Mouse (Mus musculus) gastrocnemius, postnatal 25 days (tissue): Measurements from ENCODE around the gene Olfr48. TPM values are rescaled to one million over a fixed set of nuclear protein-coding genes. Genes with fewer than 3 reads are reported as not detected.

Experiments
- DNase-seq: peaks from one replicate; pipeline ENCODE4 v3.0.0; 2022
- long read RNA-seq, 2 experiments: library from polyadenylated mRNA; stranded (forward); transcript quantifications; one replicate each; pipeline ENCODE4 v2.0.0; 2021
- total RNA-seq, 2 experiments: library from RNA; stranded (reverse); gene quantifications; 1 replicate in 1 of 2; 2 replicates in 1 of 2; pipeline ENCODE4 v1.2.3; 2021

Gene Olfr48
- not detected for total RNA-seq
- long read RNA-seq, experiment 1 = 0 reads
- long read RNA-seq, experiment 2 = 0 reads

GRCm38 (mm10) chr2:89848105-89848504 lies at the start of gene Olfr48:
Olfr48 (minus strand) TSS chr2:89848205.
- no peak for DNase-seq

- no peak for DNase-seq
Measured at GRCm38 (mm10) chr2:89878137-89878536, 30.1 kb upstream of the Olfr48 start, which contains the start of gene Olfr1257. Olfr1257 (plus strand) TSS chr2:89878437.

DNA sequence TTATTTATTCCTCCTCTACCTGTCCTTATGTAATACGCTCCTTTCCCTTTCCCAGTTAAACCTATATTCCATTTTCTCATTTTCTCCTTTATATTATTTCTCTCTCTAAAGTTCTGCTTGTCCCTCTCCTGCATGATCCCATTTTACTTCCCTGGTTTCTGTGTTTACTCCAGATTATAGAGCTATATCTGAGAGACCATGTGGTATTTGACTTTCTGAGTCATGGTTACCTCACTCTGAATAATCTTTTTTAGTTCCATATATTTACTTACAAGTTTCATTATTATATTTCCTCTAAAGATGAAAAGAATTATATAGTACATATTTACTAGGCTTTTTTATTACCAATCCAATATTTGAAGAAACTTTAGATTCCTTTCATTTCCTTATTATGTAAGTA lies 1.2 kb upstream of the Olfr48 start:
- DNase-seq = no peak

GRCm38 (mm10) chr2:89841455-89841854 lies 6.5 kb downstream of the Olfr48 start, which contains the start of gene Olfr1256:
Olfr1256 (minus strand) TSS chr2:89841555.
- no peak for DNase-seq

- no peak for DNase-seq
Measured at GRCm38 (mm10) chr2:89820216-89820615, 27.8 kb downstream of the Olfr48 start.

- no peak for DNase-seq
Measured at GRCm38 (mm10) chr2:89811751-89812150, 36.3 kb downstream of the Olfr48 start, which contains the start of gene Olfr1255. Olfr1255 (plus strand) TSS chr2:89812051.

DNA sequence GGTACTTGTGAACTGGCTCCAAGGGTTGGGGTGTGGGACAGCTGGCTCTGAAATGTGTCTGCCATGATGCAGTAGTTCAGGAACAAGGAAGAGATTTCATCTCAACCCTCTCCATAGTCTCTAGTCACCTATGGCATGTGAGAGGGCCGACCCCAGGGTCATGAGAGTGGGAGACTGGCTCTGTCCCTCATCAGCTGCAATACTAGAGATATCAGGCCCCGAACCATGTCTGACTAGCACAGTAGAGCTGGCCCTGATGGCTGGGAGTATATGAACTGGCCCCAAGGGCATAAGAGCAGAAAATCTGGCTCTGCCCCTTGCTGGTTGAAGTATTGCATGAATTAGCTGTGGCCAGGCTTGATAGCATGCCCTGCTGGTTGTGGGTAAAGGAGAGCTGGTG lies 37.3 kb downstream of the Olfr48 start:
- DNase-seq = no peak

GRCm38 (mm10) chr2:89799583-89799982 lies 48.4 kb downstream of the Olfr48 start:
- DNase-seq = no peak

- DNase-seq = no peak
Measured at GRCm38 (mm10) chr2:89793519-89793918, 54.5 kb downstream of the Olfr48 start, which contains the start of gene Olfr1254. Olfr1254 (minus strand) TSS chr2:89793619.

Other genes with a start within 250 kb of the Olfr48 start
- under 1 TPM; 0.05 TPM for gene Olfr1247, start 234.1 kb downstream of the Olfr48 start, total RNA-seq
- not detected for gene Olfr1248, start 230.0 kb downstream of the Olfr48 start, total RNA-seq
- not detected for gene Olfr1249, start 213.2 kb downstream of the Olfr48 start, total RNA-seq
- not detected for gene Olfr1250, start 186.7 kb downstream of the Olfr48 start, total RNA-seq
- not detected for gene Olfr1251, start 176.3 kb downstream of the Olfr48 start, total RNA-seq
- not detected for gene Olfr1252, start 123.2 kb downstream of the Olfr48 start, total RNA-seq
- gene Olfr1253, start 91.1 kb downstream of the Olfr48 start, total RNA-seq = not detected
- gene Olfr1254, start 54.6 kb downstream of the Olfr48 start, total RNA-seq = not detected
- gene Olfr1255, start 36.2 kb downstream of the Olfr48 start, total RNA-seq = not detected
- not detected for gene Olfr1256, start 6.7 kb downstream of the Olfr48 start, total RNA-seq
- gene Olfr1257, start 30.2 kb upstream of the Olfr48 start, total RNA-seq = not detected
- not detected for gene Olfr1258, start 79.1 kb upstream of the Olfr48 start, total RNA-seq
- not detected for gene Olfr1259, start 100.5 kb upstream of the Olfr48 start, total RNA-seq
- not detected for gene Olfr1260, start 126.1 kb upstream of the Olfr48 start, total RNA-seq
- gene Olfr1261, start 143.0 kb upstream of the Olfr48 start, total RNA-seq = not detected
- not detected for gene Olfr1262, start 151.9 kb upstream of the Olfr48 start, total RNA-seq
- gene Olfr1263, start 163.9 kb upstream of the Olfr48 start, total RNA-seq = not detected
- not detected for gene Olfr1264, start 177.4 kb upstream of the Olfr48 start, total RNA-seq
- not detected for gene Olfr1265, start 187.1 kb upstream of the Olfr48 start, total RNA-seq
- gene Olfr140, start 215.4 kb upstream of the Olfr48 start, total RNA-seq = not detected